Mouse (Mus musculus) ovary, postnatal 36 days (tissue): ENCODE results near the gene Terb2.

ENCODE experiments used
- DNase-seq: peaks from one replicate; pipeline ENCODE4 v3.0.0; 2022; ENCODE audit warnings: low spot score, mixed read lengths

The Terb2 gene

GRCm38 (mm10) chr2:122186106-122186505 is at the start of gene Terb2, which contains the start of gene Patl2:
Gene Terb2 (plus strand): TSS chr2:122186272.
Gene Patl2 (minus strand): TSS chr2:122186189.
- no peak for DNase-seq

GRCm38 (mm10) chr2:122137839-122138465 is 48.1 kb upstream of the Terb2 start:
- DNase-seq: no peak

- no peak for DNase-seq
Measured at GRCm38 (mm10) chr2:122140815-122141214, 45.3 kb upstream of the Terb2 start.

- DNase-seq: no peak
Measured at GRCm38 (mm10) chr2:122141332-122141967, 44.6 kb upstream of the Terb2 start.

- DNase-seq: no peak
Measured at GRCm38 (mm10) chr2:122143111-122143510, 43.0 kb upstream of the Terb2 start.

GRCm38 (mm10) chr2:122145756-122146155 is 40.3 kb upstream of the Terb2 start:
- DNase-seq: no peak

- no peak for DNase-seq
Measured at GRCm38 (mm10) chr2:122146687-122147086, 39.4 kb upstream of the Terb2 start.

GRCm38 (mm10) chr2:122147508-122148241 is 38.4 kb upstream of the Terb2 start, which contains the start of gene B2m:
Gene B2m (plus strand): TSS chr2:122147686.
- peak; percentile 90 for DNase-seq

GRCm38 (mm10) chr2:122148242-122148917 is 37.7 kb upstream of the Terb2 start:
- DNase-seq: peak; percentile 55

GRCm38 (mm10) chr2:122149316-122149715 is 36.8 kb upstream of the Terb2 start:
- DNase-seq: no peak

GRCm38 (mm10) chr2:122149716-122150115 is 36.4 kb upstream of the Terb2 start:
- no peak for DNase-seq

- no peak for DNase-seq
Measured at GRCm38 (mm10) chr2:122151221-122151620, 34.9 kb upstream of the Terb2 start.

GRCm38 (mm10) chr2:122152850-122153249 is 33.2 kb upstream of the Terb2 start:
- no peak for DNase-seq

- DNase-seq: no peak
Measured at GRCm38 (mm10) chr2:122153681-122154365, 32.2 kb upstream of the Terb2 start.

GRCm38 (mm10) chr2:122154479-122154878 is 31.6 kb upstream of the Terb2 start:
- DNase-seq: no peak

- DNase-seq: no peak
Measured at GRCm38 (mm10) chr2:122155292-122155691, 30.8 kb upstream of the Terb2 start.

- no peak for DNase-seq
Measured at GRCm38 (mm10) chr2:122156051-122156700, 29.9 kb upstream of the Terb2 start.

GRCm38 (mm10) chr2:122157561-122157960 is 28.5 kb upstream of the Terb2 start:
- no peak for DNase-seq

GRCm38 (mm10) chr2:122158362-122158802 is 27.7 kb upstream of the Terb2 start:
- DNase-seq: no peak

GRCm38 (mm10) chr2:122159667-122160066 is 26.4 kb upstream of the Terb2 start:
- DNase-seq: no peak

GRCm38 (mm10) chr2:122160680-122161079 is 25.4 kb upstream of the Terb2 start, which contains the start of gene Trim69:
Gene Trim69 (plus strand): TSS chr2:122160700.
- DNase-seq: peak; percentile 67
